Mouse (Mus musculus) limb, embryonic 12.5 days (tissue): ENCODE measurements at regions not wholly inside any gene's neighbourhood (a gene's known extent, or its start where the extent isn't known, plus 50 kb on each side); places are given as distances from the start of the nearest gene placed in this dataset.

ENCODE experiments used
- ATAC-seq: fragments of 200-750 bp; cut with Nextera tagmentation; 2 replicates; pipeline ENCODE4 v1.8.0; 2017; ENCODE audit warnings: low read depth, moderate TSS enrichment; ENCODE audit not compliant: insufficient number of reproducible peaks, insufficient read depth, low FRiP score, low TSS enrichment
- H3K27ac ChIP-seq: fragments of 300-500 bp; sonication (generic); 2 replicates; pipeline ENCODE4 v1.5.1; 2016; ENCODE audit warnings: mild to moderate bottlenecking, moderate library complexity
- H3K27me3 ChIP-seq: fragments of 300-500 bp; sonication (generic); 2 replicates; pipeline ENCODE4 v1.6.1; 2016; ENCODE audit warnings: mild to moderate bottlenecking, moderate library complexity
- H3K36me3 ChIP-seq: fragments of 300-500 bp; sonication (generic); 2 replicates; pipeline ENCODE4 v1.6.1; 2016; ENCODE audit warnings: mild to moderate bottlenecking, moderate library complexity
- H3K4me1 ChIP-seq: fragments of 300-500 bp; sonication (generic); replicated peaks from 2 replicates; pipeline ENCODE4 v1.6.1; 2016
- H3K4me2 ChIP-seq: fragments of 300-500 bp; sonication (generic); 2 replicates; pipeline ENCODE4 v1.6.1; 2016; ENCODE audit warnings: mild to moderate bottlenecking, moderate library complexity
- H3K4me3 ChIP-seq: fragments of 300-500 bp; sonication (generic); replicated peaks from 2 replicates; pipeline ENCODE4 v1.5.1; 2016; ENCODE audit warnings: mild to moderate bottlenecking
- H3K9ac ChIP-seq: fragments of 300-500 bp; sonication (generic); replicated peaks from 2 replicates; pipeline ENCODE4 v1.6.1; 2016; ENCODE audit warnings: mild to moderate bottlenecking, moderate library complexity
- H3K9me3 ChIP-seq: fragments of 300-500 bp; sonication (generic); 2 replicates; pipeline ENCODE4 v1.6.1; 2016; ENCODE audit warnings: mild to moderate bottlenecking, moderate library complexity
- WGBS: fragments of 180-500 bp; shearing (Covaris S2); methylation state at CpG from one replicate; pipeline ENCODE4 v1.1.7; 2016; 5-methylcytosine and 5-hydroxymethylcytosine counted together

GRCm38 (mm10) chr12:68599681-68600596 is 559.0 kb downstream of the Rps29 start:
- Histone ChIP-seq H3K36me3 (no peaks in the 10 kb centered on the region), H3K9me3 (no peaks in the 10 kb centered on the region), H3K9ac (no peak overlapping the region), H3K4me3 (no peak overlapping the region), H3K4me2 (no peak overlapping the region), H3K27ac (no peak overlapping the region), H3K4me1 (no peaks in the 10 kb centered on the region), H3K27me3 (no peaks in the 10 kb centered on the region)
- 67% methylated on average over 7 of the region's 7 CpGs for WGBS
- no peak for ATAC-seq

GRCm38 (mm10) chr12:68599016-68599616 is 559.9 kb downstream of the Rps29 start:
- WGBS = 83% methylated on average over 8 of the region's 8 CpGs
- Histone ChIP-seq H3K9me3 (no peaks in the 10 kb centered on the region), H3K4me2 (no peak overlapping the region), H3K9ac (no peak overlapping the region), H3K27me3 (no peaks in the 10 kb centered on the region), H3K36me3 (no peaks in the 10 kb centered on the region), H3K4me3 (no peak overlapping the region), H3K4me1 (no peaks in the 10 kb centered on the region), H3K27ac (no peak overlapping the region)
- ATAC-seq = no peak

GRCm38 (mm10) chr12:68585524-68585872 is 573.5 kb downstream of the Rps29 start:
- H3K27me3 ChIP-seq = no peaks in the 10 kb centered on the region
- H3K4me2 ChIP-seq = no peak overlapping the region
- no peak overlapping the region for H3K4me3 ChIP-seq
- WGBS = 84% methylated on average over 3 of the region's 3 CpGs
- H3K4me1 ChIP-seq = no peaks in the 10 kb centered on the region
- no peaks in the 10 kb centered on the region for H3K9me3 ChIP-seq
- ATAC-seq = no peak
- no peak overlapping the region for H3K9ac ChIP-seq
- H3K36me3 ChIP-seq = no peaks in the 10 kb centered on the region
- no peak overlapping the region for H3K27ac ChIP-seq

GRCm38 (mm10) chr12:68584786-68585523 is 574.0 kb downstream of the Rps29 start:
- H3K36me3 ChIP-seq = no peaks in the 10 kb centered on the region
- H3K27me3 ChIP-seq = no peaks in the 10 kb centered on the region
- whole genome bisulfite sequencing = 62% methylated on average over 6 of the region's 6 CpGs
- H3K9ac ChIP-seq = no peak overlapping the region
- no peak for ATAC-seq
- no peak overlapping the region for H3K4me3 ChIP-seq
- no peak overlapping the region for H3K27ac ChIP-seq
- H3K4me1 ChIP-seq = no peaks in the 10 kb centered on the region
- no peaks in the 10 kb centered on the region for H3K9me3 ChIP-seq
- H3K4me2 ChIP-seq = no peak overlapping the region

GRCm38 (mm10) chr12:68579909-68580308 is 579.1 kb downstream of the Rps29 start:
- no peaks in the 10 kb centered on the region for H3K4me1 ChIP-seq
- H3K9me3 ChIP-seq = no peaks in the 10 kb centered on the region
- no peak overlapping the region for H3K4me3 ChIP-seq
- ATAC-seq = no peak
- no peak overlapping the region for H3K4me2 ChIP-seq
- 65% methylated on average over 5 of the region's 5 CpGs for WGBS
- no peak overlapping the region for H3K27ac ChIP-seq
- H3K27me3 ChIP-seq = no peaks in the 10 kb centered on the region
- no peaks in the 10 kb centered on the region for H3K36me3 ChIP-seq
- H3K9ac ChIP-seq = no peak overlapping the region

- H3K27ac ChIP-seq = no peak overlapping the region
- no peaks in the 10 kb centered on the region for H3K36me3 ChIP-seq
- no peak overlapping the region for H3K4me3 ChIP-seq
- no peak for ATAC-seq
- WGBS = 79% methylated on average over 6 of the region's 6 CpGs
- H3K9me3 ChIP-seq = no peaks in the 10 kb centered on the region
- H3K4me2 ChIP-seq = no peak overlapping the region
- H3K4me1 ChIP-seq = no peaks in the 10 kb centered on the region
- H3K9ac ChIP-seq = no peak overlapping the region
- no peaks in the 10 kb centered on the region for H3K27me3 ChIP-seq
Observed at GRCm38 (mm10) chr12:68577453-68577852, 581.5 kb downstream of the Rps29 start.

GRCm38 (mm10) chr12:68576855-68577254 is 582.1 kb downstream of the Rps29 start:
- H3K27ac ChIP-seq = no peak overlapping the region
- no peaks in the 10 kb centered on the region for H3K4me1 ChIP-seq
- ATAC-seq = no peak
- H3K9ac ChIP-seq = no peak overlapping the region
- H3K4me3 ChIP-seq = no peak overlapping the region
- no peaks in the 10 kb centered on the region for H3K9me3 ChIP-seq
- H3K27me3 ChIP-seq = no peaks in the 10 kb centered on the region
- WGBS = 62% methylated on average over 7 of the region's 7 CpGs
- no peak overlapping the region for H3K4me2 ChIP-seq
- H3K36me3 ChIP-seq = no peaks in the 10 kb centered on the region

GRCm38 (mm10) chr12:68554943-68555627 is 603.9 kb downstream of the Rps29 start:
- H3K4me2 ChIP-seq = no peak overlapping the region
- H3K27ac ChIP-seq = no peak overlapping the region
- H3K27me3 ChIP-seq = no peaks in the 10 kb centered on the region
- H3K9ac ChIP-seq = no peak overlapping the region
- 0 out of 2 replicates have a peak, but pooled peaks have one; percentile 37 for ATAC-seq
- no peaks in the 10 kb centered on the region for H3K36me3 ChIP-seq
- peaks cover 4% of the 10 kb centered on the region; the same call in 1 of the 2 replicates for H3K9me3 ChIP-seq
- no peaks in the 10 kb centered on the region for H3K4me1 ChIP-seq
- WGBS = 74% methylated on average over 7 of the region's 7 CpGs
- no peak overlapping the region for H3K4me3 ChIP-seq

- Histone ChIP-seq H3K4me1 (no peaks in the 10 kb centered on the region), H3K27me3 (no peaks in the 10 kb centered on the region), H3K9me3 (peaks cover 4% of the 10 kb centered on the region; the same call in 1 of the 2 replicates), H3K4me3 (no peak overlapping the region), H3K27ac (no peak overlapping the region), H3K36me3 (no peaks in the 10 kb centered on the region), H3K4me2 (no peak overlapping the region), H3K9ac (no peak overlapping the region)
- ATAC-seq = no peak
- 50% methylated on average over 2 of the region's 2 CpGs for WGBS
Observed at GRCm38 (mm10) chr12:68554292-68554691, 604.7 kb downstream of the Rps29 start.

GRCm38 (mm10) chr12:68541811-68542210 is 617.2 kb downstream of the Rps29 start:
- H3K4me3 ChIP-seq = no peak overlapping the region
- WGBS = 77% methylated on average over 3 of the region's 3 CpGs

GRCm38 (mm10) chr12:68500794-68501193 is 658.2 kb downstream of the Rps29 start:
- no peaks in the 10 kb centered on the region for H3K4me1 ChIP-seq
- no peak overlapping the region for H3K4me2 ChIP-seq
- no peaks in the 10 kb centered on the region for H3K36me3 ChIP-seq
- H3K9me3 ChIP-seq = no peaks in the 10 kb centered on the region
- no peak overlapping the region for H3K27ac ChIP-seq
- H3K4me3 ChIP-seq = no peak overlapping the region
- H3K27me3 ChIP-seq = no peaks in the 10 kb centered on the region
- ATAC-seq = no peak
- H3K9ac ChIP-seq = no peak overlapping the region
- WGBS = 80% methylated on average over 4 of the region's 4 CpGs

More at GRCm38 (mm10) chr12:68541811-68542210, 617.2 kb downstream of the Rps29 start:
- ATAC-seq = no peak
- no peaks in the 10 kb centered on the region for H3K9me3 ChIP-seq
- no peak overlapping the region for H3K9ac ChIP-seq
- H3K27ac ChIP-seq = no peak overlapping the region
- no peaks in the 10 kb centered on the region for H3K4me1 ChIP-seq
- H3K27me3 ChIP-seq = no peaks in the 10 kb centered on the region
- H3K4me2 ChIP-seq = no peak overlapping the region
- H3K36me3 ChIP-seq = no peaks in the 10 kb centered on the region
